Mouse (Mus musculus) skeletal muscle tissue, adult 2 months (tissue): ENCODE data around the gene Masp1.

Experiments used
- DNase-seq: peaks from one replicate; pipeline ENCODE4 v3.0.0-alpha.2; 2012; ENCODE audit warnings: low read depth, low spot score

The Masp1 gene

DNA sequence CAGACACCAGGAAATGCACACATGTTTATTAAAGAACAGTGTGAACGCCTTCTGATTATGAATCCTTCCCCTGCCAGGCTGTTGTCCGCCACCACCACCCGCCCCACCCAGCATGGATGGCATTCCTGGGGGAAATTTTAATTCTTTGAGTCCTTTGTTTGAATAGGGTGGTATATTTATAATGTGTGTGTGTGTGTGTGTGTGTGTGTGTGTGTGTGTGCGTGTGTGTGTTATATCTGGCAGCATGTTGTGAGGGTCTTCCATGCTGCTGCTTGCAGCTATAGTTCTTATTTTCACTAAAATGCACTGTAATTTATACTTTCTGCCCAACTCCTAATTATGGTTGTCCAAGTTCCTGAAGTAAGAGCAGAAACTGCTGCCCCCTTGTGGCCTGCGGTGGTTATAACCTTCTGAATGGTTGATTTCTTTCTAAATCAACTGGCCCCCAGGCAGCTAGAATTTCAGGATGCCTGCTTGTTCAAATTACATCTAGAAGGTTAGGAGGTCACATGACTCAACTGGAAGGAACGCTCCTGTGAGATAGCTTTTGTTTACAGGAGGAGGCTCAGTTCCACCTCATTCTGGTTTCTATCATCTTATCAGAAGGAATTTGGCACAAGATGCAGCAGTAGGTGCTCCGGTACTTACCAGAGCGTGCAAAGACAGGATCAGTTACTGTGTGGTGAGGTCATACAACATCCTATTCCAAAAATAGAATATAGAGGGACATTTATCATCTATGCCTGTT is 117.4 kb downstream of the Masp1 start:
- DNase-seq = peak; percentile 48

GRCm38 (mm10) chr16:23401959-23402358 is 118.7 kb downstream of the Masp1 start:
- DNase-seq = no peak

- DNase-seq = no peak
These were observed 119.2 kb downstream of the Masp1 start for GRCm38 (mm10) chr16:23401463-23401862.
